Mouse (Mus musculus): ENCODE data around the gene Wfdc10.

Gene Wfdc10

GRCm38 (mm10) chr2:164655858-164656257 lies at the start of gene Wfdc10:
Gene Wfdc10 (plus strand): TSS chr2:164656046.
- DNase-seq (ENCODE audit: low spot score), result peak; percentile 46

GRCm38 (mm10) chr2:164608781-164609180 lies 47.1 kb upstream of the Wfdc10 start:
- DNase-seq (ENCODE audit: low spot score), result no peak

GRCm38 (mm10) chr2:164613471-164613870 lies 42.4 kb upstream of the Wfdc10 start, which contains the start of the genes Wfdc6b and Wfdc8:
Gene Wfdc6b (plus strand): TSS chr2:164613522.
Gene Wfdc8 (minus strand): TSS chr2:164613626.
- DNase-seq (ENCODE audit: low spot score), result peak; percentile 68

GRCm38 (mm10) chr2:164615386-164615785 lies 40.5 kb upstream of the Wfdc10 start:
- no peak for DNase-seq (ENCODE audit: low spot score)

GRCm38 (mm10) chr2:164619050-164619449 lies 36.8 kb upstream of the Wfdc10 start:
- peak; percentile 28 for DNase-seq (ENCODE audit: low spot score)

GRCm38 (mm10) chr2:164621775-164622174 lies 34.1 kb upstream of the Wfdc10 start:
- DNase-seq (ENCODE audit: low spot score), result no peak

GRCm38 (mm10) chr2:164635266-164635665 lies 20.6 kb upstream of the Wfdc10 start:
- DNase-seq (ENCODE audit: low spot score), result no peak

GRCm38 (mm10) chr2:164638696-164639095 lies 17.1 kb upstream of the Wfdc10 start, which contains the start of gene Wfdc16:
Gene Wfdc16 (minus strand): TSS chr2:164638796.
- DNase-seq (ENCODE audit: low spot score), result no peak

- peak; percentile 28 for DNase-seq (ENCODE audit: low spot score)
Observed at GRCm38 (mm10) chr2:164641129-164641528, 14.7 kb upstream of the Wfdc10 start.

GRCm38 (mm10) chr2:164641881-164642673 lies 13.8 kb upstream of the Wfdc10 start:
- no peak for DNase-seq (ENCODE audit: low spot score)

GRCm38 (mm10) chr2:164656483-164656882 lies 637 bp downstream of the Wfdc10 start, which contains the start of gene Wfdc9:
Gene Wfdc9 (minus strand): TSS chr2:164656583.
- no peak for DNase-seq (ENCODE audit: low spot score)

GRCm38 (mm10) chr2:164664851-164665250 lies 9.0 kb downstream of the Wfdc10 start:
- no peak for DNase-seq (ENCODE audit: low spot score)

GRCm38 (mm10) chr2:164670261-164670660 lies 14.4 kb downstream of the Wfdc10 start:
- DNase-seq (ENCODE audit: low spot score), result no peak

GRCm38 (mm10) chr2:164670938-164671337 lies 15.1 kb downstream of the Wfdc10 start:
- DNase-seq (ENCODE audit: low spot score), result no peak

GRCm38 (mm10) chr2:164673987-164674386 lies 18.1 kb downstream of the Wfdc10 start, which contains the start of gene Wfdc11:
Gene Wfdc11 (minus strand): TSS chr2:164674087.
- no peak for DNase-seq (ENCODE audit: low spot score)

GRCm38 (mm10) chr2:164676103-164676502 lies 20.3 kb downstream of the Wfdc10 start:
- DNase-seq (ENCODE audit: low spot score), result no peak

- peak; percentile 14 for DNase-seq (ENCODE audit: low spot score)
Observed at GRCm38 (mm10) chr2:164676916-164677685, 21.3 kb downstream of the Wfdc10 start.

GRCm38 (mm10) chr2:164678848-164679625 lies 23.2 kb downstream of the Wfdc10 start:
- peak; percentile 81 for DNase-seq (ENCODE audit: low spot score)

- DNase-seq (ENCODE audit: low spot score), result peak; percentile 51
Observed at GRCm38 (mm10) chr2:164679906-164680305, 24.1 kb downstream of the Wfdc10 start.

GRCm38 (mm10) chr2:164684807-164685206 lies 29.0 kb downstream of the Wfdc10 start, which contains the start of gene Wfdc13:
Gene Wfdc13 (plus strand): TSS chr2:164685107.
- DNase-seq (ENCODE audit: low spot score), result no peak

GRCm38 (mm10) chr2:164698201-164698600 lies 42.4 kb downstream of the Wfdc10 start, which contains the start of gene Spint4:
Gene Spint4 (plus strand): TSS chr2:164698501.
- no peak for DNase-seq (ENCODE audit: low spot score)

- no peak for DNase-seq (ENCODE audit: low spot score)
Observed at GRCm38 (mm10) chr2:164700959-164701358, 45.1 kb downstream of the Wfdc10 start.

Measured in lung, postnatal 25 days (tissue).